Mouse (Mus musculus): ENCODE data around the gene Tgfbr3. TPM values are rescaled to one million over a fixed set of nuclear protein-coding genes. Genes with fewer than 3 reads are reported as not detected.
"Not testable (repeated sequence)": the region's sequence is repeated elsewhere in the genome, so short reads cannot be mapped to it uniquely, and the experiment has no call there.

Tgfbr3 gene
- total RNA-seq, 2 experiments from 2014 or later, result 10.8 to 11.3 TPM

DNA sequence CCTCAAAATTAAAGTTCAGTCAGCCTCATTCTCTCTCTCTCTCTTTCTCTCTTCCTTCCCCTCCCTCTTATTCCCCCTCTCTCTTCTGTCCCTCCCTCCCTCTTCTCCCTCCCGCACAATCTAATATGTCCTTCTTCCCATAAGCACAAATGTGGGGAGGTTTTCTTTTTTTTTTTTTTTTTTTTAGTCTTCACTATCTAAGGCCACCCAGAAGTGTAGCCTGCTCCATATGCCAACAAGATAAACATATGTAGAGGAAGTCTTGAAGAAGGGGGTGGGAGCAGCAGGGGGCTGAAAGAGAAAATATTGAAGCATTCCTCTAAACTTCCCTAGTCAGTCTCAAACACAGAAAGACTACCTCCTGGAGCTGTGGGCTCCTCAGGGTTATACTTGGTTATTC is 37.0 kb downstream of the Tgfbr3 start:
- no peak for TF ChIP-seq CTCF (IDR thresholded peaks at IDR 0.05)
- Histone ChIP-seq H3K27ac (no peak overlapping the region), H3K4me3 (no peak overlapping the region)
- no peak for DNase-seq (ENCODE audit: extremely low spot score in 1 of 2, low spot score in 2 of 2)
- intact Hi-C loops (cut with DNase I), result no loop called here

GRCm38 (mm10) chr5:107251751-107252305 is 37.6 kb downstream of the Tgfbr3 start:
- Histone ChIP-seq H3K4me3 (no peak overlapping the region), H3K27ac (no peak overlapping the region)
- intact Hi-C loops (cut with DNase I), result no loop called here
- DNase-seq (ENCODE audit: extremely low spot score in 1 of 2, low spot score in 2 of 2), result peak in 1 of 2 experiments; percentile 35
- TF ChIP-seq CTCF (IDR thresholded peaks at IDR 0.05), result no peak

DNA sequence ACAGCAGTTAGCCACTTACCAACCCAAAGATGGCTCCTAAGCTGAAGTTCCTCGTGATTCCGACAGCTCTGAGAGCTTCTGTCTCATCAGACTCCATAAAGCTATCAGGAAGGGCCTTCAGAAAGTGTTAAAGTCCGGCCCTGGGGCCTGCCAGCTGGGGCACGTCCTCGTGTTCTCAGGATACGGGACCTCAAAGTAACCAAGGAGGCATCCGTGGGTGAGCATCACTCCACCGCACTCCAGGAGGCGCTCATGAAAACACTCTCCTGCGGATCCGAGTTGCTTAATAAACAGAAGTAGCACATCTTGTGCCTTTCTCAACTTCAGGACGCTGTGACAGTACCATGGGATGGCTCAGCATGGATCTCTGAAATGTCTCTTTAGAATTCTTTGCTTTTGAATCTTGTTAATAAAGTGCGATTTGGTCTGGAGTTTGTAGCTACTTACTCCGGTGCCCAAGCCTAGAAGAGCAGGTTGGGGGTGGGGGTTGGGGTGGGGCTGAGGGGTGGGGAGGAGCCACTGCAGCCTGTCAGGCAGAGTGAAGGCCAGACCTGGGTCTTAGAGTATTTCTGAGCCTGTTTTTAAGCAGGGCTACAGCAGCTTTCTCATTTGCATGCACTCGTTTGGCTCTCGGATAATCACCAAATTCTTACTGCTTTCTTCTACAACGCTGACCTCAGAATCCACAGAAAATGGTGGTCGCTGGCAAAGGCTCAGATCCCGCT is 38.7 kb downstream of the Tgfbr3 start:
- no peak for DNase-seq (ENCODE audit: extremely low spot score in 1 of 2, low spot score in 2 of 2)
- no peak overlapping the region for H3K27ac ChIP-seq
- H3K4me3 ChIP-seq, result no peak overlapping the region
- intact Hi-C loops (cut with DNase I), result no loop called here
- no peak for TF ChIP-seq CTCF (IDR thresholded peaks at IDR 0.05)

DNA sequence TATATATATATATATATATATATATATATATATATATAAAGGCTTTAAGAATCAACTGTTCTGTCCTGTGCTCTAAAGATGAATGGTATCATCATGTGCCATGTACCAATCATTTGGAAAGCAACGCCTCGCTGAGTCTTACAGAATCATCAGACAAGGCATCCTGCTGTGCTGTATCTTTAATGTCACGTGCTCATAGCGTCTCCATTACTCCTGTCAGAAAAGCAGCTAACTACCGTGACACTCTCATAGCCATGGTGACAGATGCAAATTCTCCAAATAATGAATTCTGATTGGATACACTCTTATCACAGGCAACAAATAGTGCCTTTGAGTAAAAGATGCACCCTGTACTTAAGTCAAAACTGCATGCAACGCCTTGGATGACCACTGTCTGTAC is 40.7 kb downstream of the Tgfbr3 start:
- intact Hi-C loops (cut with DNase I), result no loop called here
- Histone ChIP-seq H3K4me3 (no peak overlapping the region), H3K27ac (no peak overlapping the region)
- no peak for DNase-seq (ENCODE audit: extremely low spot score in 1 of 2, low spot score in 2 of 2)
- no peak for TF ChIP-seq CTCF (IDR thresholded peaks at IDR 0.05)

- DNase-seq (ENCODE audit: extremely low spot score in 1 of 2, low spot score in 2 of 2); H3K4me3 ChIP-seq; H3K27ac ChIP-seq; intact Hi-C loops (cut with DNase I): not testable (repeated sequence)
Measured at GRCm38 (mm10) chr5:107248302-107248701, 41.1 kb downstream of the Tgfbr3 start.

DNA sequence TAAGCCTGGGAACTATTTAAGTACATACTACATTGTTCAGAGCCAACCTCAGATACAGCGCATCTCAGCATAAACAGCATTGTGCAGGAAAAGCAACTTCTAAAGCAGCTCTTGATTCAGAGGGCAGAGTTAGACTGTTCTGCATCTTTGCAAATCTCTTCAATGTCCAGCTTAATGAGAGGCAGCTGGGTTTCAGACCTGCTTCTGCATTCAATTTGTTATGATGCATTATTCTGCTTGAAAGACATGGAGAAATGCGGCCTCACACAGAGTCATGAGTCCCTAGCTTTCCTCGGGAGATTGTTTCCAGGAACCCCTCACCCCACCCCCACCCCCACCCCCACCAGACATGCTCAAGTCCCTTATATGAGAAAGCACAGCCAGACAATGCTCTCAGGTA is 41.6 kb downstream of the Tgfbr3 start:
- Histone ChIP-seq H3K4me3 (no peak overlapping the region), H3K27ac (no peak overlapping the region)
- DNase-seq (ENCODE audit: extremely low spot score in 1 of 2, low spot score in 2 of 2), result no peak
- no peak for TF ChIP-seq CTCF (IDR thresholded peaks at IDR 0.05)
- intact Hi-C loops (cut with DNase I), result no loop called here

DNA sequence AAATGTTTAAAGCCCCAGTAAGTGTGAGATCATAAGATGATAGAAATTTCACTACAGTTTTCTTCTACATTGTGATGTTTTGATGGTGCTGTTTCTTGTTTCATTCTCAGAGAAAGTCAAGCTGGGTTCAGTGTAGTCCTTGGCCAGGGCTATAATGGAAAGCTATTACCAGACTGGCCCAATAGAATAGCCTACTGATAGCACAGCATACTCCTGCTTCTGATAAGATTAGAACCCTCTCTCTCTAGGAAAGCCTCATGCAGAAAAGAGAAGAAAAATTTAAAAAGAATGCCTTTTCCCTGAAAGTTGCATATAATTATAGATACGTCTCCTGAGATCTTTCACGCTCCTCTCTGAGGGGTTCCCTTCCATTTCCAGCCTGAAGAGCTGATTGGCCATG is 46.0 kb downstream of the Tgfbr3 start:
- intact Hi-C loops (cut with DNase I), result no loop called here
- Histone ChIP-seq H3K27ac (no peak overlapping the region), H3K4me3 (no peak overlapping the region)
- TF ChIP-seq CTCF (IDR thresholded peaks at IDR 0.05), result no peak
- no peak for DNase-seq (ENCODE audit: extremely low spot score in 1 of 2, low spot score in 2 of 2)

DNA sequence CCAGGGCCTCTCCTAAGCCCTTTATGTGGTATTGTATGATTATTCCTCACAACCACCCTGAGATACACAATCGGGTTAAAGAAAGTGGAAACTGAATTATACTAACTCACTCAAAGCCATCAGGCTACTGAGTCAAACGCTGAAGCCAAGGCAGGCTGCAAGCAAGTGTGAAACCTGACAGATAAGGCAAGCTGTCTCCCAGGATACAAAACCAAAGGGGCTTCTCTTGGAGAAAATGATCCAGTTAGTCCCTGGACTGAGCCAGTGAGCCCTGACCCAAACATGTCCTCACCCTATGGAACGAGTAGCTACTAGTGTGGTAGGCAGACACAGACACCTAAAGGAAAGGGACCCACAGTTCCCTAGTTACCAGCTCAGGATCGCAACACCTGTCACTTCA is 46.4 kb downstream of the Tgfbr3 start:
- Histone ChIP-seq H3K4me3 (no peak overlapping the region), H3K27ac (no peak overlapping the region)
- intact Hi-C loops (cut with DNase I), result no loop called here
- no peak for TF ChIP-seq CTCF (IDR thresholded peaks at IDR 0.05)
- DNase-seq (ENCODE audit: extremely low spot score in 1 of 2, low spot score in 2 of 2), result no peak

GRCm38 (mm10) chr5:107240276-107240675 is 49.2 kb downstream of the Tgfbr3 start:
- H3K4me3 ChIP-seq, result no peak overlapping the region
- TF ChIP-seq CTCF (IDR thresholded peaks at IDR 0.05), result no peak
- intact Hi-C loops (cut with DNase I), result no loop called here
- no peak overlapping the region for H3K27ac ChIP-seq
- DNase-seq (ENCODE audit: extremely low spot score in 1 of 2, low spot score in 2 of 2), result no peak

GRCm38 (mm10) chr5:107237971-107238426 is 51.4 kb downstream of the Tgfbr3 start:
- intact Hi-C loops (cut with DNase I), result no loop called here

GRCm38 (mm10) chr5:107236975-107237374 is 52.5 kb downstream of the Tgfbr3 start:
- Histone ChIP-seq H3K27ac (no peak overlapping the region), H3K4me3 (no peak overlapping the region)
- DNase-seq (ENCODE audit: extremely low spot score in 1 of 2, low spot score in 2 of 2), result no peak
- no peak for TF ChIP-seq CTCF (IDR thresholded peaks at IDR 0.05)
- intact Hi-C loops (cut with DNase I), result no loop called here

More at GRCm38 (mm10) chr5:107237971-107238426, 51.4 kb downstream of the Tgfbr3 start:
- Histone ChIP-seq H3K4me3 (no peak overlapping the region), H3K27ac (no peak overlapping the region)
- no peak for DNase-seq (ENCODE audit: extremely low spot score in 1 of 2, low spot score in 2 of 2)
- no peak for TF ChIP-seq CTCF (IDR thresholded peaks at IDR 0.05)

DNA sequence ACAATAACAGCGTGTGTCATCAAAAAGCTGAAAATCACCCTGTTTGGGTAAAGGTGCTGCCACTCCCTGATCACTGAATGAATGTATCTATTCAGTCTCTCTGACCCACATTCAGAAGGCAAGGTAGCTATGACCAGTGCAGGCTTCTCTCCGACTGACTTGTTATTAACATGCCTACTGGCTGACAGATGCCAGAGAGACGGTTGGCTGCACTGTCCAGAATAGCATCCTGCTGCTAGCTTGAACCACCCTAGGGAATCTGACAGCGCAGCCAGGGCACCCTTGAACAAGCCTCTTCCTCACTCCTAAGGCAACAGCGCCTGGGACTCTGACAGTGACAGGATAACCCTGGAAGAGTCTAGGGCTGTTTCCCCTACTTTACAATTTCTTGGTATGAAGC is 53.4 kb downstream of the Tgfbr3 start:
- no peak overlapping the region for H3K27ac ChIP-seq
- no peak for DNase-seq (ENCODE audit: extremely low spot score in 1 of 2, low spot score in 2 of 2)
- TF ChIP-seq CTCF (IDR thresholded peaks at IDR 0.05), result no peak
- H3K4me3 ChIP-seq, result no peak overlapping the region
- intact Hi-C loops (cut with DNase I), result no loop called here

Data from left cerebral cortex, adult 2 months (tissue).